Mouse (Mus musculus) lung, postnatal 0 days (tissue): ENCODE measurements around the gene Zfp180.

Source experiments
- CTCF ChIP-seq: IDR thresholded peaks from 2 replicates; pipeline ENCODE4 v1.5.1; 2016; ENCODE audit warnings: antibody characterized with exemption, mild to moderate bottlenecking
- EP300 ChIP-seq: IDR thresholded peaks from 2 replicates; pipeline ENCODE4 v1.6.1; 2016; ENCODE audit warnings: antibody characterized with exemption, mild to moderate bottlenecking, control low read depth

DNA sequence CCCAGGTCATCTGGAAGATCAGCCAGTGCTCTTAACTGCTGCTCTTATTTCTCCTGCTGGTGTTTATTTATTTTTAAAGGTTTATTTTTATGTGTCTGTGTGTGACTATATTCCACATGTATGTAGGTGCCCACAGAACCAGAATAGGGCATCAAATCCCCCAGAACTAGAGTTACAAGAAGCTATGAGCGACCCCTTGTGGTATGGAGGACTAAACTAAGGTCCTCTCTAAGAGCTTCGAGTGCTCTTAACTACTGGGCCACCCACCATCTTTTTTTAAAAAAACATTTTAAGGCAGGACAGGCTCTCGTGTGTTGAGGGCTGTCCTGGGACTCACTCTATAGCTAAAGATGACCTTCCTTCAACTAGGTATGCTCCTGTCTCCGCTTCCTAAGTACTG, 5.1 kb downstream of the Zfp180 start:
- TF ChIP-seq CTCF (no peak), EP300 (no peak)
